ENCODE assay signal across 8 mouse cellular contexts in the genomic region with DNA sequence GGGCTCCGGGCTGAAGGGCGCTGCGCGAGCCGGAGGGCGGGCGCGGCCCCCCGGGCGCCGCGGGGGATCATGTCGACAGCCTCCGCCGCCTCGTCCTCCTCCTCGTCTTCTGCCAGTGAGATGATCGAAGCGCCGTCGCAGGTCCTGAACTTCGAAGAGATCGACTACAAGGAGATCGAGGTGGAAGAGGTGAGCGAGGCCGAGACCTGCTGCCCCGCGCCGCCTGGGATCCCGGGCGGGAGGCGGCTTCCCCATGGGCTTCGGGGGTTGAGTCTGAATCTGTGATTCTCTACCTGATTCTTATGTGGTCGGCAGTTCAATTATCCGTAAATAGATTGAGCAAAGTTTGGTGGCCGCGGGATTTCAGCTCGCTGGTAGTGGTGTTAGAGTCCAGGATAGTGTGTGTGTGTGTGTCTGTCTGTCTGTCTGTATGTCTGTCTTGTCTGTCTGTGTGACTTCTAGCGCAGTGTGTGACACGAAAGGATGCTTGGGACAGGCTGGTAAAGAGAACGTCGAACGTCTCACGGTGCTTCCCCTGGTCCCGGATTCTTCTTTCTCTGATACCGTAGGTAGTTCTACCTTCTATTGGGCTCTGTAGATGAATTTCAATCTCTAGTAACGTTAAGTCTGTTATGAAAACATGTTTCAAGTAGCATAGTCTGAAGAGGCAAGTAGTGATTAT. TPM values are rescaled to one million over a fixed set of nuclear protein-coding genes. Genes with fewer than 3 reads are reported as not detected.
A peak's percentile ranks its signal among the peaks of the same experiment; 100 is the strongest.
DNase-seq lines count a peak whose midpoint lies in the region; ATAC-seq lines count a peak whose summit lies in the region.

No protein-coding gene starts in this region.

- peak overlapping the region; percentile 89 for H3K4me2 ChIP-seq in heart, embryonic 14.5 days (ENCODE audit: low read length)
- peak overlapping the region; percentile 87 for H3K4me2 ChIP-seq in limb, embryonic 12.5 days

- peak overlapping the region; percentile 98 to 99 for H3K27ac ChIP-seq in heart, embryonic 14.5 days (replicated peaks in 1 of 2; ENCODE audit: control insufficient read depth in 1 of 2, insufficient read depth in 1 of 2, low read depth in 2 of 2, low read length in 2 of 2)
- H3K27ac ChIP-seq in limb, embryonic 12.5 days, result peak overlapping the region; percentile 98

- peak; percentile 8; the same call in 1 of the 2 replicates for ATAC-seq in heart, embryonic 14.5 days (ENCODE audit: insufficient number of reproducible peaks, insufficient read depth, low FRiP score, low read depth)
- ATAC-seq in CD4-positive, CD25-positive, alpha-beta regulatory T cell, adult 4 months, result peak; percentile 36
- ATAC-seq in erythroblast, adult 5-6 weeks (replicated peaks; ENCODE audit: low FRiP score, poor library complexity, severe bottlenecking), result 0 out of 2 replicates have a peak, but pooled peaks have one; percentile 16
- ATAC-seq in limb, embryonic 12.5 days (ENCODE audit: insufficient number of reproducible peaks, insufficient read depth, low FRiP score, low TSS enrichment, low read depth), result no peak

- peak overlapping the region; percentile 96 for H3K9ac ChIP-seq in heart, embryonic 14.5 days (ENCODE audit: low read length)
- peak overlapping the region; percentile 89 for H3K9ac ChIP-seq in limb, embryonic 12.5 days (replicated peaks)

- H3K27me3 ChIP-seq in heart, embryonic 14.5 days (ENCODE audit: control insufficient read depth, insufficient read depth, low read length), result no peaks in the 10 kb centered on the region
- H3K27me3 ChIP-seq in limb, embryonic 12.5 days, result no peaks in the 10 kb centered on the region

- H3K4me1 ChIP-seq in heart, embryonic 14.5 days (ENCODE audit: control insufficient read depth in 2 of 2, insufficient read depth in 2 of 2, low read length in 2 of 2), result peaks cover 0 to 37% of the 10 kb centered on the region in 2 experiments; a peak in 2 of 4 replicates
- H3K4me1 ChIP-seq in limb, embryonic 12.5 days (replicated peaks), result peaks cover 19% of the 10 kb centered on the region

- WGBS in heart, embryonic 14.5 days, result under 1% methylated on average over 45 of the region's 47 CpGs
- WGBS in limb, embryonic 12.5 days, result under 1% methylated on average over 45 of the region's 47 CpGs

- DNase-seq in heart, postnatal 4 days, result no peak
- peak; percentile 55 for DNase-seq in naive thymus-derived CD4-positive, alpha-beta T cell, adult 2 months (ENCODE audit: low read depth)
- DNase-seq in cerebellum, postnatal 10 days, result no peak
- no peak for DNase-seq in adrenal gland, postnatal 36 days

- H3K36me3 ChIP-seq in heart, embryonic 14.5 days (ENCODE audit: control insufficient read depth, insufficient read depth, low read length), result no peaks in the 10 kb centered on the region
- no peaks in the 10 kb centered on the region for H3K36me3 ChIP-seq in limb, embryonic 12.5 days

- no peaks in the 10 kb centered on the region for H3K9me3 ChIP-seq in heart, embryonic 14.5 days (ENCODE audit: control insufficient read depth, low read length)
- H3K9me3 ChIP-seq in limb, embryonic 12.5 days, result no peaks in the 10 kb centered on the region

- H3K4me3 ChIP-seq in heart, embryonic 14.5 days (ENCODE audit: control insufficient read depth in 1 of 2, insufficient read depth in 1 of 2, low read depth in 1 of 2, low read length in 2 of 2), result peak overlapping the region; percentile 95 to 97
- H3K4me3 ChIP-seq in limb, embryonic 12.5 days (replicated peaks), result peak overlapping the region; percentile 82

RNA-seq across cellular contexts. Expression of a gene that starts 0.4 kb away (rescaled TPM):
- polyA plus RNA-seq in heart, embryonic 14.5 days (2014; fragmentation: Nextera tagmentation; extraction: Ambion mirVana), result 42.7 and 44.0 TPM in 2 replicates
- 10 to 100 TPM; 69.6 to 76.0 TPM for total RNA-seq in heart, postnatal 4 days (2021)
- polyA plus RNA-seq in CD4-positive, CD25-positive, alpha-beta regulatory T cell, adult 4 months (2017; shearing (Covaris generic)), result 1 to 10 TPM; 7.6 to 8.0 TPM
- 11.9 and 17.9 TPM in 2 replicates for total RNA-seq in erythroblast, adult 5-6 weeks (2015; ENCODE audit: low replicate concordance)
- total RNA-seq in erythroblast, adult 5-6 weeks (2017; ENCODE audit: low replicate concordance), result 15.5 and 17.3 TPM in 2 replicates
- polyA plus RNA-seq in limb, embryonic 12.5 days (2016; fragmentation: Nextera tagmentation; extraction: Ambion mirVana), result 51.9 and 54.2 TPM in 2 replicates
- 10 to 100 TPM; 47.2 to 50.9 TPM for total RNA-seq in adrenal gland, postnatal 36 days (2021)
